Mouse (Mus musculus): ENCODE measurements at regions not wholly inside any gene's neighbourhood (a gene's known extent, or its start where the extent isn't known, plus 50 kb on each side); places are given as distances from the start of the nearest gene placed in this dataset.

- DNase-seq (ENCODE audit: low spot score in 2 of 2) = no peak
Observed at GRCm38 (mm10) chr15:72411956-72412355, 1422.4 kb upstream of the Gm6569 start.
